Mouse (Mus musculus) myocyte (in vitro differentiated cells): ENCODE results near the gene Tec. TPM values are rescaled to one million over a fixed set of nuclear protein-coding genes. Genes with fewer than 3 reads are reported as not detected.

Experiments used
- H3K27me3 ChIP-seq: one replicate; pipeline ENCODE4 v1.6.1; 2011; ENCODE audit not compliant: control insufficient read depth, insufficient read depth, insufficient read length
- H3K36me3 ChIP-seq: one replicate; pipeline ENCODE4 v1.6.1; 2011; ENCODE audit not compliant: control insufficient read depth, insufficient read depth
- H3K4me2 ChIP-seq: one replicate; pipeline ENCODE4 v1.6.1; 2011; ENCODE audit warnings: low read depth, control low read depth
- H3K4me3 ChIP-seq: one replicate; pipeline ENCODE4 v1.5.1; 2011; ENCODE audit warnings: mild to moderate bottlenecking, control low read depth, moderate library complexity
- H3K79me2 ChIP-seq: one replicate; pipeline ENCODE4 v1.6.1; 2011; ENCODE audit not compliant: control insufficient read depth, insufficient read depth
- H3ac ChIP-seq: one replicate; pipeline ENCODE4 v1.6.1; 2011; ENCODE audit not compliant: control insufficient read depth, insufficient read length
- CEBPB ChIP-seq: IDR thresholded peaks from 2 replicates; pipeline ENCODE4 v1.6.1; 2011; ENCODE audit warnings: mild to moderate bottlenecking, moderate library complexity; ENCODE audit not compliant: poor library complexity, insufficient read depth, severe bottlenecking
- E2F4 ChIP-seq: IDR thresholded peaks from one replicate; pipeline ENCODE4 v1.6.1; 2011; ENCODE audit warnings: mild to moderate bottlenecking, control low read depth, moderate library complexity; ENCODE audit not compliant: insufficient read depth
- MAX ChIP-seq: IDR thresholded peaks from one replicate; pipeline ENCODE4 v1.6.1; 2011; ENCODE audit warnings: low read depth, mild to moderate bottlenecking, control low read depth
- MYOD1 ChIP-seq, 3 experiments: IDR thresholded peaks; one replicate each; pipeline ENCODE4 v1.6.1; 2011; ENCODE audit warnings: control low read depth in 2 of 3, low read depth in 2 of 3, mild to moderate bottlenecking in 2 of 3, moderate library complexity in 1 of 3; ENCODE audit not compliant: insufficient read length in 2 of 3, control insufficient read depth in 1 of 3
- MYOG ChIP-seq, 3 experiments: IDR thresholded peaks; one replicate each; pipeline ENCODE4 v1.6.1; 2011; ENCODE audit warnings: control low read depth in 2 of 3, low read depth in 2 of 3, mild to moderate bottlenecking in 2 of 3; ENCODE audit not compliant: insufficient read length in 2 of 3, control insufficient read depth in 1 of 3, insufficient read depth in 1 of 3
- POLR2A ChIP-seq: IDR thresholded peaks from one replicate; pipeline ENCODE4 v1.6.1; 2011; ENCODE audit warnings: low read depth, mild to moderate bottlenecking, control low read depth, moderate library complexity; ENCODE audit not compliant: insufficient read length
- POLR2AphosphoS2 ChIP-seq: IDR thresholded peaks from one replicate; pipeline ENCODE4 v1.6.1; 2011; ENCODE audit warnings: low read depth, control low read depth; ENCODE audit not compliant: insufficient read length
- REST ChIP-seq: IDR thresholded peaks from one replicate; pipeline ENCODE4 v1.6.1; 2011; ENCODE audit warnings: mild to moderate bottlenecking, control low read depth, moderate library complexity; ENCODE audit not compliant: insufficient read depth, insufficient read length
- SRF ChIP-seq: IDR thresholded peaks from one replicate; pipeline ENCODE4 v1.6.1; 2011; ENCODE audit warnings: low read depth; ENCODE audit not compliant: control insufficient read depth, insufficient read length
- TCF12 ChIP-seq: IDR thresholded peaks from one replicate; pipeline ENCODE4 v1.6.1; 2011; ENCODE audit warnings: mild to moderate bottlenecking, control low read depth; ENCODE audit not compliant: poor library complexity, insufficient read depth, severe bottlenecking
- TCF3 ChIP-seq: IDR thresholded peaks from one replicate; pipeline ENCODE4 v1.6.1; 2011; ENCODE audit warnings: low read depth, control low read depth; ENCODE audit not compliant: insufficient read length
- USF1 ChIP-seq: IDR thresholded peaks from one replicate; pipeline ENCODE4 v1.6.1; 2011; ENCODE audit warnings: low read depth, mild to moderate bottlenecking, control low read depth, moderate library complexity
- polyA plus RNA-seq: library from polyadenylated mRNA; unstranded; fragments of >200 nt; fragmentation: generic; extraction: Trizol; gene quantifications from one replicate; pipeline ENCODE4 v1.2.1, GENCODE M21; 2012; ENCODE audit warnings: missing spikeins

Tec gene
- polyA plus RNA-seq, 1 experiment = 1.5 TPM

DNA sequence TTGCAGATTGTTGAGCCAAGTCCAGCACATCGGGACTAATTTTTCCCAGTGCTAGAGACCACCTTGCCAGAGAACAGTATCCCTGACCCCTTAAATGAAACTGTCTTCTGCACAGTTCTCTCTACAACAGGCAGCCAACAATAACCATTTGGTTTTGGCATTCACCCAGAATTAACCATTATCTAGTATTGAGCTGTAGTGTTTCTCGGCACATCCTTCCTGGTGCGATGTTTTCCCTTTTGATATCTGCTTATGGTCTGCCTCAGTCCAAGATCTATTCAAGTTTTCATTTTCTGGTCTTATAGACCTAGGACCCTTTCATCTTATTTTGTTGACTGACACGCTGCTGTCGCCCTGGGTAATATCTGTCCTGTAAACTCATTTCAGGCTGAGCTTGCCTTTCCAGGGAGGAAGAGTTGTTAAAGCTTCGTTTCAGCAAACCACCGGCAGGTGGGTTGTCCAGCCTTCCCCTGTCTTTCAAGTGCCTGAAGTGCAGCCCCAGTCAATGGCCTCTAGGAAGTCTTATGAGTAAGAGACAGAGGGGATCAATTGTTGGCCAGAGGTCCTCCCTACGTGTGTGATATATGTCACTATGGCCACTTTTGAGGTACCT, 40.1 kb upstream of the Tec start:
- Histone ChIP-seq H3K36me3 (no peaks in the 10 kb centered on the region), H3K4me2 (no peak overlapping the region), H3K27me3 (no peaks in the 10 kb centered on the region), H3ac (no peak overlapping the region), H3K4me3 (no peak overlapping the region), H3K79me2 (no peaks in the 10 kb centered on the region)
- no peak for TF ChIP-seq MAX
- no peak for TF ChIP-seq TCF12
- TF ChIP-seq CEBPB = no peak
- TF ChIP-seq USF1 = no peak
- no peak for TF ChIP-seq POLR2A
- TF ChIP-seq REST = no peak
- TF ChIP-seq MYOG (IDR thresholded peaks at IDR 0.05; ENCODE audit: control insufficient read depth in 1 of 3, insufficient read depth in 1 of 3, insufficient read length in 2 of 3, low read depth in 2 of 3) = no peak
- no peak for TF ChIP-seq TCF3
- no peak for TF ChIP-seq SRF
- no peak for TF ChIP-seq MYOD1 (IDR thresholded peaks at IDR 0.05; ENCODE audit: control insufficient read depth in 1 of 3, insufficient read length in 2 of 3, low read depth in 2 of 3)
- no peak for TF ChIP-seq E2F4

DNA sequence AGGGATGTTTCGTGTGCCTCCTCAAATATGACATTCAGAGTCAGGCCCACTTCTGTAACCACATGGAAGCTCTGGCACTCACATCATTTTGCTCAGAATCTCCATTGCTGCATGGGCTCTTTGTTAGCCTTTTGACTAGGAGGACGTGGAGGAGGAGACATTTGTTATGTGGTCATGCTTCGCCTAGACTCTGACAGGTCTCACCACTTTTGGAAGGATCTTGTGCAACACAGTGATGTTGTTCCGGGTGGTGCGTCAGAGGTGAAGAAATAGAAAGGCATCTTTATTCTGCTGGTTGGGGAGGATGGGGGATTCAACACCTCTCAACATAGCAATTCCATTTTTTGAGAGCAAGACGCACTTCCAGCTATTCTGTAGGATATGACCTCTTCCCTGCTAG, 39.1 kb upstream of the Tec start:
- Histone ChIP-seq H3ac (no peak overlapping the region), H3K4me3 (no peak overlapping the region), H3K4me2 (no peak overlapping the region), H3K79me2 (no peaks in the 10 kb centered on the region), H3K36me3 (no peaks in the 10 kb centered on the region), H3K27me3 (no peaks in the 10 kb centered on the region)
- TF ChIP-seq TCF3 = no peak
- no peak for TF ChIP-seq CEBPB
- no peak for TF ChIP-seq TCF12
- TF ChIP-seq MYOG (IDR thresholded peaks at IDR 0.05; ENCODE audit: control insufficient read depth in 1 of 3, insufficient read depth in 1 of 3, insufficient read length in 2 of 3, low read depth in 2 of 3) = no peak
- no peak for TF ChIP-seq POLR2A
- no peak for TF ChIP-seq MAX
- no peak for TF ChIP-seq USF1
- TF ChIP-seq POLR2AphosphoS2 = no peak
- no peak for TF ChIP-seq SRF
- TF ChIP-seq E2F4 = no peak
- TF ChIP-seq MYOD1 (IDR thresholded peaks at IDR 0.05; ENCODE audit: control insufficient read depth in 1 of 3, insufficient read length in 2 of 3, low read depth in 2 of 3) = no peak
- no peak for TF ChIP-seq REST

DNA sequence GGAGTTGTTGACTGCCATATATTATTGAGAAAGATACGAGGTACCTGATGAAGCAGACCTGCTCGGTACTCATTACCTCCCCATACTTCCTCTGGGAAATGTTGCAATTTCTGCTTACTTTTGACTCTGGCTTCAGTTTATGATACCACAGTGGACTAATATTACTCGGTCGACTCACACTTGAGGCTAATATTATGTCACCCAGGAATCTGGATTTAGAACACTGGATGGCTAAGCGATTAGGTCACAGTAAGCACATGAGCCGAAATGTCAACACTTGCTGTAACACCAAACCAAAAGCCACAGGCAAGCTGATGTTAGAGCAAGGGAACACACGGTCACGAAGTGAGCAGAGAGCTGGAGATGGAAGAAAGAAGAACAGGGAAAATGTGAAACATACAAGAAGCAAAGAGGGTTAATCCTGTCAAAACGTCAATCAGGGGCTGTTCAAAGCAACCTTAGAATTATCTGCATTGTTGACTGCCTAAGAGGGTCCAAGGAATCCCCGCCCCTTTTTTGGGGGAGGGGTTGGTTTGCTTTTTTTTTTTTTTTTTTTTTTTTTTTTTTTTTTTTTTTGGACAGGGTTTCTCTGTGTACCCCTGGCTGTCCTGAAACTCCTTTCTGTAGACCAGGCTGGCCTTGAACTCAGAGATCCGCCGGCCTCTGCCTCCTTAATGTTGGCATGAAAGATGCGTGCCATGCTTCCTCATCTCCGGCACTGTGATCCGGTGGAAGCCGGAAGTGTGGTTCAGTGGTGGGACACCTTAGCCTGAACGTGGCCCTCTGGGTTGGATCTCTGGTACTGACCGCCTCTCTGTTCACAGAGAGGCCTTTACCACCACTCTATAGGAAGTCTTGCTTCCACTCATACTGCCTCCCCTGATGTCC, 36.9 kb upstream of the Tec start:
- TF ChIP-seq CEBPB (peak; percentile 67; the same call in 1 of the 2 replicates), SRF (no peak), MYOD1 (IDR thresholded peaks at IDR 0.05; ENCODE audit: control insufficient read depth in 1 of 3, insufficient read length in 2 of 3, low read depth in 2 of 3) (peak in 1 of 3 experiments; percentile 42), TCF3 (no peak), USF1 (peak; percentile 5), MAX (no peak)
- peak overlapping the region; percentile 52 for H3K4me2 ChIP-seq

DNA sequence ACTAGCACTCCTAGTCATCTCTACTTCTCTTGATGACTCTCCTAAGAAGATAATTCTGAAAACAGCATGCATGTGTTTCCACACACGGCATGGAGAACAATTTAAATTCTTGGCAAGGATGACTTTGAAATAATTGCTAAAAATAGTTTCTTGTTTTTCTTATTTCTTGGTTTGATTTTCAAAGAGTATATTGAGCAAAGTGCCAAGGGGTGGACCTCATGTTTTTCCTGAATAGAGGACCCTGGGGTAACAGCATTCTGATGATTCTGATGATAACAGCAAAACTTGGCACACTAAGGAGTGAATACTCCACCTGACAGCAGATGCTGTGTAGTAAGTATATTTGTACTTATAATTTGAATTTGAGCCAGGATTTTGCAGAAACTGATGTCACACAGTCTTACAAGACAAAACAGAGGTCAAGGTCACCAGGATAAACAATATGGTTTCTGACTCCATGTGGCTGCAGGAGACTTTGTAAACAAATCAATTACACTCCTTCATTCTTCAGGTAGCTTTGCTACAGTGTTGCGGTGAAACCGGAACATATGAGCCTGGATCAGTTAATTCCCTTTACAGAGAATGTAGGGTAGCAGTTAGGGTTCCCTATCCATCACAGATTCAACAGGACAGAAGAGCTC, 34.7 kb upstream of the Tec start:
- no peaks in the 10 kb centered on the region for H3K36me3 ChIP-seq
- H3K4me3 ChIP-seq = no peak overlapping the region
- no peaks in the 10 kb centered on the region for H3K27me3 ChIP-seq
- no peak overlapping the region for H3ac ChIP-seq
- TF ChIP-seq POLR2AphosphoS2 (no peak), MYOG (IDR thresholded peaks at IDR 0.05; ENCODE audit: control insufficient read depth in 1 of 3, insufficient read depth in 1 of 3, insufficient read length in 2 of 3, low read depth in 2 of 3) (no peak), POLR2A (no peak), TCF3 (no peak), MYOD1 (IDR thresholded peaks at IDR 0.05; ENCODE audit: control insufficient read depth in 1 of 3, insufficient read length in 2 of 3, low read depth in 2 of 3) (no peak), TCF12 (no peak), USF1 (no peak), SRF (no peak), MAX (no peak)
- no peaks in the 10 kb centered on the region for H3K79me2 ChIP-seq
- H3K4me2 ChIP-seq = no peak overlapping the region

More for the DNA sequence above, 36.9 kb upstream of the Tec start:
- Histone ChIP-seq H3ac (no peak overlapping the region), H3K27me3 (no peaks in the 10 kb centered on the region), H3K4me3 (no peak overlapping the region), H3K36me3 (no peaks in the 10 kb centered on the region), H3K79me2 (no peaks in the 10 kb centered on the region)
